Mouse (Mus musculus) embryo, embryonic 10.5 days (tissue): ENCODE measurements around the gene Anapc16.
A peak's percentile ranks its signal among the peaks of the same experiment; 100 is the strongest.
"Not testable (repeated sequence)": the region's sequence is repeated elsewhere in the genome, so short reads cannot be mapped to it uniquely, and the experiment has no call there.

Experiments used
- DNase-seq: peaks from one replicate; pipeline ENCODE4 v3.0.0-alpha.2; 2015; ENCODE audit warnings: low spot score

Anapc16 gene

DNA sequence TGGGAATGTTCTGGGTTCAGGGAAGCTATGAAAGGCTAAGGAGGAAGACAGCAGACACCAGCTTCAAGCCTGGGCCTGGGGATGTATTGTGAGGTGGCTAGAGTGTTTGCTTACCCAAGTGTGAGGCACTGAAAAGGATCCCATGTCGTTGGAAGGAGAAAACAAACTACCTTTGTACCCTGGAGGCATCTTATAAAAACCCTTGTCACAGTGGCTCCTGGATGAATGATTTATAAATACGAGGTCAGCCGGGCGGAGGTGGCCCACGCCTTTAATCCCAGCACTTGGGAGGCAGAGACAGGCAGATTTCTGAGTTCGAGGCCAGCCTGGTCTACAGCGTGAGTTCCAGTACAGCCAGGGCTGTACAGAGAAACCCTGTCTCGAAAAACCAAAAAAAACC is 1.3 kb downstream of the Anapc16 start:
- not testable (repeated sequence) for DNase-seq

DNA sequence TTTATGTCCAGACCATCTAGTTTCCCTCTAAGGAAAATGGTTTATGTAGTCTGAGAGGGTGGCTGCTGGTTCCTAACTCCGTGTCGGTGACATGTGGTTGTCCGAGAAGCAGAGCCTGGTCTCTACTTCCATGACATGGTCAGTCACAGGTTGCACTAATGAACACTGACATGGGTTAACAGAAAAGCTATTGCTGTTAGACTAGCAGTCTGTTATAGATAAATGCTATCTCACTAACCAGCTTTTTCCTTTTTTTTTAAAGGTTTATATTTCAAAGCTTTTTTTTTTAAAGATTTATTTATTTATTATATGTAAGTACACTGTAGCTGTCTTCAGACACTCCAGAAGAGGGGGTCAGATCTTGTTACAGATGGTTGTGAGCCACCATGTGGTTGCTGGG is 3.9 kb downstream of the Anapc16 start:
- no peak for DNase-seq

DNA sequence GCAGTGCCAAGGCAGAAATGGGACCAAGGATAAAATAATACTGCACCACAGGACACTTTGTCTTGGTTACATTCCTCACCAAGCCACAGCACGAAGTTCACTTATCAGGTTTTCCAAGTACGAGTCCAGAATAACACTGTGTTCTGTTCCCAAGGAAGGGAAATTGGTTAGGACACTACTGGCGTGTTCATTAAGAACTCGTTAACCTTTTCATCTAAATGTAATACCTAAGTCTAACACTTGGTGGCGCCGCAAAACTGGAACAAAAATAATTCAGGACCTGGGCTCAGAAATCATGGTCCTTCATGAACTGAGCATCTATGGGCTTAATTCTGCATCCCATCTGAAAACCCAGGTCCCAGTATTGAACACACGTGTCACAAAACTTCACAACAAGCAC is 5.3 kb downstream of the Anapc16 start:
- peak; percentile 88 for DNase-seq

DNA sequence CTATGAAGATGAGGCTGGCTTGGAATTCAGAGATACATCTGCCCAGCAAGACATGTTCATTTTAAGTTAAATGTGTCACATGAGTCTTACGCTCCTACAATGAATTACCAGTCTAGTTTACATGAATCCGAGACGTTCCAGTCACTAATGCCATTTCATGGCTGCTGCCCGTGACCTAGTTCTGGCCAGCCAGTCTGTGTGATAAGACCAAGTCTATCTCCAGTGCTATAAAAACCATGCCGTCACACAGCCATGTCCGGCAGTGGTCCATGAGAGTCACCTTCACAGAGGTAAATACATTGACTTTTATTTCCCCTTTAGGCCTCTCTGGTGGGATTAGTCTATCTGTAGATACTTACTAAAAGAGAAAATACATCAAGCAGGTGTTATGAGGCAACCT is 7.0 kb downstream of the Anapc16 start:
- DNase-seq = no peak

DNA sequence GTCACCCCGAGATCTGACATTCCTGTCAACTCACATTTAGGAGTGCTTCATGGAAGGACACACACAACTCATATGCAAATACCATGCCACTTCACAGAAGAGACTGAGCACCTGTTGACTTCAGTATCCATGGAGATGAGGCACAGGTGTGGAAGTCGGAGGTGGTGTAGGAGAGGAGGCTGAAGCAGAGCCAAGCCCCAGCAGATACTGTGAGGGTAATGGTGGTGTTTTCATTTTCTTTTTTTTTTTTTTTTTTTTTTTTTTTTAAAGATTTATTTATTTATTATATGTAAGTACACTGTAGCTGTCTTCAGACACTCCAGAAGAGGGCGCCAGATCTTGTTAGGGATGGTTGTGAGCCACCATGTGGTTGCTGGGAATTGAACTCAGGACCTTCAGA is 9.1 kb downstream of the Anapc16 start:
- DNase-seq = not testable (repeated sequence)

DNA sequence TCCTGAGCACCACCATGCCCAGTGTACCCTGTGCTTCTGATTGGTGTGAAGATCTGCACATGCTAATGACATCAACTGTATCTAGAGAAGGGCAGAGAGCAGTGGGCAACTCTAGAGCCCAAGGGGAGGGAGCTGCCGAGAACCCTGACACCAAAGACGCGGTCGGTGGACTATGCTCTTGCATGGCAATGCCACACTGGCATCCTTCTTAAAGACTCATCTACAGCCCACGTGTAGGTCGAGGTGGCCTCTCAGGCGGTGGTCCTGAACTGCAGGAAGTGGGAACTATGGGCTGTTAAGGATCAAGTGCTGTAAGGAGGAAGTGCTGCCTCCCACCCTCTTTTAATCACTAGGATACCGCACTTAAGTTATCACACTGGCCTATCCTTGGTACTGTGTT is 10.9 kb downstream of the Anapc16 start:
- no peak for DNase-seq

DNA sequence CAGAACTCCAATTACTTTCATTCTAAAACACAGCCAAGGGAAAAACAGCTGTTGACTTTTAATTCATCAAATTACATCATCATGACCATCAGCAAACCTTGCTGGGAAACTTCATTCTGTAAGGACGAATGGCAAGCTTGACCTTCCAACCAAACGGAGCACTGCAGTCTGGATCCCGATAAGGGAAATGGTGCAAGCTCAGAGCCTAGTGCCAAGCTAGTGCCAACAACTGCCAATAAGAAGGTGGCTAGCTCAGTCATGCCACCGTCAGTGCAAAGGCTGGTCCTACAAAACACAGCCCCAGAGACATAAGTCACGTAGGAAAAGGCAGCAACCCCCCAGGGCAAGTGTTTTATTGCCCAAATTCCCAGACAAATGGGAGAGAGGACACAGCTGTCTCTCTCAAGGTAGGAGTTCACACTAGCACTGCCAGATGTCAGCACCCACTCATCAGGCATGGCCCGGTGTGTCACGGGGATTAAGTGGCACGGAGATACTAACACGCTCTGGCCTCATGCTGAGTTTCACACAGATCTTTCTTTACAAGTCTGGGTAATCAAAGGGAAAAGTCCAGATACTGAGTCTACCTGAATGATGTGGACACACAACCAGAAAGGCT is 11.6 kb downstream of the Anapc16 start:
- DNase-seq = no peak

DNA sequence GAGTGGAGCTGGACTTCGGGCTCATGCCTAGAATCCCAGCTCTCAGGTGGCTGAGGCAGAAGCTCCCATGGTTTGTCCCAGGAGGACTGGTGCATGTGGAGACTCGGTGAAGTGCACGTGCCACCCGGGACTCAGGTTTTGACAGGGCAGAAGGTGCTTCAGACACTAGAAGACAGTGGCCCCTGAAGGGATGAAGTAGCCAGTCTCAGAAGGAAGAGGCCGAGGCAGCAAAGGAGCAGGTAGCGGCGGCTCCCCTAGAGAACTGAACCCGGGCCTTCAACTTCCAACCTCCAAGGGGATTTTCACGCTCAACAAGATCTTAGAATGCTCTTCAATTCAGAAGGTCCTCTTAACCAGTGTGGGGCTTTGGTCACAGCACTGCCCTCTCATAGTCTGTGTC is 12.5 kb downstream of the Anapc16 start:
- DNase-seq = no peak

DNA sequence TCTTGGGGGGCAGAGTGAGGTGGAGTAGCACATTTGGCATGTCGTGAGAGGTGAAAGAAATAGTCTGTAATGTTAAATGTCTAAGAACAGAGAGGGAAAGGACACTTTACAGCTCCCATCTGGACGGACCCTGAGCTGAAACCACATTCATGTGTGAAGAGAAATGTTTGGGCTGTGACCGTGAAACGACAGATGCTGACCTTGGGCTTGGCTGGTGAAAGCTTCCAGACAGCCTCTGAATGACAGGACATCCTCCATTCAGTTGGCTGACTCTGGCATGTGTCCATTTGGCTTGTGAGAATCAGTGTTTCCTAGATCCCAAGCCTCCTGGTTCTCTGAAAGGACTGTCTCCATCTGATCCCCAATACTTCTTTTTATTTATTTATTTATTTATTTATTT is 14.9 kb downstream of the Anapc16 start:
- no peak for DNase-seq

DNA sequence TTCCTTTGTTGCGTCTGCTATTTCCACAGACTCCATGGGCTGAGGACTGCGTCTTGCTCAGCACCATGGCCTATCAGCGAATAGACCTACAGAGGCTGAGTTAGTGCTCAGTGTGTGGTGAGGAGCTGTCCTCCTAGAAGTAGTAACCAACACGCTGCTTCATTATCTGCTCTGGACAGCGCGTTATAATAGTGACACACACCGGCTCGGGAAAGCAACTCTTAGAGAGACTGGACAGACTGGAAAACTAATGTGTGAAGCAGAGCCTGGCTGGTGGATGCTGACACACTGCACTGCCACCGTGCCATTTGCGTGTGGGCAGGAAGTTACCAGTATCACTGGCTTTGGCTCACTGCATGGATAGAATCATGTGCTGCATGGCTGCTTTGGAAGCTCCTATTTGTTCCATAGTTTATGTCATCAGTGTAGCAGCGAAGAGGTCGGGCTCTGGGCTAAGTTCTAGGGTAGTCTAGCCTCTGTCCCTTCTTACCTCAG is 20.5 kb downstream of the Anapc16 start:
- DNase-seq = no peak

DNA sequence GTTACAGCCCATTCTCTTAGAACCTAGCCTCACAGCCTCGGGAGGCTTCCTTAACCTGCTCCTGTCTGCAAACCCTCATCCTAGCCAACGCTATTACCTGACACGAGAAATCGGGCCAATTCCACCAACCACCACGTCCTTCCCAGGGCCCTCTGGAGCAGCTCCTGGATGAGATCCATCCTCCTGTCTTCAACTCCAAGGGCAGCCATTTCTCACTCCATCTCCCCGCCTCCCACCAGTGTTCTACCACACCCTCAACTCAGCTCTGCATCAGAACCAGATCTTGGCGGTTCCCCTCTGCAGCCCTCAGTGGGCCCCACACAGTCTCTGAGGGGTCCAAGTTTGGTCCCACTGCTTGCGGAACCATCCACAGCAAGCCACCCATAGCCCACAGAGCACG is 21.1 kb downstream of the Anapc16 start:
- no peak for DNase-seq

DNA sequence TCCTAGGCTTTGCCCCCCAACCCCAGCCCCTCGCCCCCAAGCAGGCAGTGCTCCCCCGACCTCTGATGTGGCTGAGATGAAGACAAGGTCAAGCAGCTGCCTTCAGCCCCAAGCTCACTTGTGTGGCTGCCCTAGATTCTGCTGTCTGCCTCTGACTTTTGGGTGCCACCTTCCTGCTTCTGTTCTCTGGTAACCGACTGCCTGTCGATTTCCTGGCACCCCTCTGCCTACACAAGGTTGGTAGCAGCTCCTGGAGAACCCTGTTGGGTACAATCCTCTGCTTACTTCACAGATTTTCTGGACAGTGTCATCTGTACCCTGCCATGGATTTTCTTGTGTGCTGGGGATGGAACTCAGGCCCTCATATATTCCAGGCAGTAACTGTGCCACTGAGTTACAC is 21.6 kb downstream of the Anapc16 start:
- no peak for DNase-seq

DNA sequence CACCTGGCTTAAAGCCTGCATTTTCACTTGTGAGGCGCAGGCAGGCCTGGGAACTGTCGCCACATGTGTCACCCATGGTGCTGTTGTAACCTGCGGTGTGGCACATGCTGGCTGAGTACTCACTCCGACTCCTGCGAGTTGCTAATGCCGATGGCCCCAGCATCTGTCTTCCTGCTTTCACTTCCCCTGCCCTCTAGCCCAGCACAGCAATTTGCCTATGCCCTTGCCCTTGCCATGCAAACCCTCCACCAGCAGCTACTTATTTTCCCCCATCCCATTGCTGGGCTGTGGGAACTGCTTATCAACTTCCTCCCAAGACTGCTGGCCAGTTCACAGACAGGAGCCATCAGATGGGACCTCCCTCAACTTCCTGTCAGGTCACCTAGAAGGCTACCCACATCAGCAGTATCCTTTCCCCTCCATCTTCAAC is 22.1 kb downstream of the Anapc16 start:
- no peak for DNase-seq

DNA sequence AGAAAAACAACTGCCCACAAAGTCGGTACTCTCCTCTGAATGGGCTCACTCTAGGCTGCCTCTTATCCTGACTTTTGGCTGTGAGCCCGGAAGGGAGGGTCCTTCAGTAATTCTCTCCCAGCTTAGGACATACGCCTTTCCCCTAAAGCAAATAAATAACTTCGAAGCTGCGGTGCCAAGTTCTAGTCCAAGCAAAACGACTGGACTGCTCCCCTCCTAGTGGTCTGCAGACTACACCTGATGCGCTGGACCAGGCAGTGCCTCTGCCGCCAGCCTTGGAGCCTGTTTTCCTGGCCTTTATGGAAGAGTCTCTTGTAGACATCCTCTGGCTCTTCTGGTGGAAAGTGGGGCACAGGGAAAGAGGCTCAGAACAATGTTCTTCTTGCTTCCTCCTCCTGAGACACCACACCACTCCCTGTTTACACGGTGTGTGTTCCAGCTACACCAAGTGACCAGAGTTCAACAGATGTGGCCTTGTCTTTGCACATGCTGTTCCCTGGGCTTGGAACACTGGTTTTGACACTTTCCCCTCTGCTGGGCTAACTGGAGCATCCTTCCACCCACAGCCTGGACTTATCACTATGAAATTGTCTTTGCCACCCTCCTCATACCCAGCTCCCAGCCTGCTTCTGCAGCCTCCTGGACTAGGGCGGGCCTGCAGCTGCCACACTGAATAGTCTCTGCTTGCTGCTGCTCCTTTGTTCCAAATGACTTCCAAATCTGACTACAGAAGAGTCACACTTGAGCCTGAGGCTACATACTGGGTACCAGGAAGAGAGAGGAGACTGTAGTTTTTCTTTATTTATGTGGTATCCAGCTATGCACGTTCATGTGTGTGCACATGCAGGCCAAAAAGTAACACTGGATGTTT is 23.8 kb downstream of the Anapc16 start:
- no peak for DNase-seq

DNA sequence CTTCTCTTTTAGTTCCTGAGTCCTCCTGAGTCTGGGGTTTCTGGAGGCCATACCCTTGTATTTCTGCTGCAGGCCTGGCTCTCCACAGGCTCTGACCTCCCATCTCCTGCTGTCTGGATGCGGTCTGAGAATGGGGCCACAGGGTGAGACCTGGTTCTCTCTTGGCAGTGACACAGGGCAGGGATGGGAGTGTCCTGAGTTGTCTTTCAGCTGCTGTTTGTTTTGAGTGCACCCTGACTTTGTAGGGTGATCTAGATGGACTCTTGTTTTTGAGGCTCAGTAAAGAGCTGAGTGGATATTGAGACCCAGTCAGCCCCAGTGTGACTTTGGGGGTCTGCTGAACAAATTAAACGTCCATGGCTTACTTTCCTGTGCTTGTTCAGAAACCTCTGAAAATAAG is 24.5 kb downstream of the Anapc16 start:
- DNase-seq = no peak

DNA sequence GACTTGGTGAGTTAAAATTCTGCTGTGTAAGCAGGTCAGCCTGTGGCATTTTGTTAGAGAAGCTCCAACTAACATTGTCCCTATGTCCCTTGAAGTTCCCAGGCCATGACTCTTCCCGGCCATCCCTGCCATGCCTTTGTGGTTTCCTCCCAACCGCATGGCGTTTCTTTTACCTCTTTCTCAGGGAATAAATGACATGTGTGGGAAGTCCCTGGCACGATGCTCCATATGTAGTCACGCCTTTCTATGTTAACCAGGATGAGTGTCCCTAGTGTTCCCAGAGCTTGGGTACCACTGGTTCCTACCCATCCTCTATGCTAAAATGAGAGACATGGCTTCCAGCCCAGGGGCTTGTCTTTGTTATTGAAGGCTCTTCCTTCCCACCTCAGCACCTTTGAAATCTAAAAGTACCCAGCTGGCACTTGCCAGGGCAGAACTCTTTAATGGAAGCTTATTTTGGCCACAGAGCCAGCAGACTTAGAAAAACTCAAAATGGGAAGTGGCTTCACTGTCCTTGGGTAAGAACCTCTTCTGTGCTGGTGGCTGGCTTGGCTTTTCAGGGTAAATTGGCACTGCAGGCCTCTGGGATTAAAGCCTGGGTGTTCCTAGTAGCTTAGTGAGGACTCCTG is 25.1 kb downstream of the Anapc16 start:
- no peak for DNase-seq

DNA sequence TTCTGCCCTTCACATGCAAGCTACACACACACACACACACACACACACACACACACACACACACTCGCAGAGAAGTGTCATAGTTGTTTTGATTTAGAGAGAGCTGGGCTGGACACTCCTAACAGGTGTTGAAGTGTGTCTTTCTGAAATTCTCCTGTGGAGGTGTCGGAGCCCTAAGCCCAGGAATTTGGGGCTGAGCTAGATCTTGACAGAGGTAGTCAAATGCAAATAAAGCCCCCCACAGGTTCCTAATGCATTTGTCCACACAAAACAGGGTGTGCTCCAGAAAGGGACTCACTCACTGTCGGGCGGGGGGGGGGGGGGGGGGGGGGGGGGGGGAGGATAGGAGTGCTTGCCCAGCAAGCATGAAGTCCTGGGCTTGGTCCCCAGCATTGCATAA is 25.8 kb downstream of the Anapc16 start:
- no peak for DNase-seq

DNA sequence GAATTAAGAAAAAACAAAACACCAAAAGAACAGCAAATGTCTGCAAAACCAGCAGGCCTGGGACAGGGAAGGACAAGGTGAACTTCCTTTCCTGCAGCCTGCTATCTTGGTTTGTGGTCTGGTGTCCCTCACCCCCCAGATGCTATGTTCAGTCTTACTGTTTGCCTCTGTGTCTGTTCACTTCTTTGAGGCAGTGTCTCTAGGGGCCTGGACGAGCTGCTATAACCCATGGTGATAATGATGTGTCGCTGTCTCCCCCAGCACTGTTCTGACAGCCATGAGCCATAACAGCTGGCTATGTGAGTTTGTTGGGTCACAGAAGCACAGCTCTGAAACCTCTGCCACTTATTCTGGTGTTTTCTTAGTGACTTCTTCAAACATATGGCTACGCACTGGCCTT is 28.1 kb downstream of the Anapc16 start:
- DNase-seq = no peak

DNA sequence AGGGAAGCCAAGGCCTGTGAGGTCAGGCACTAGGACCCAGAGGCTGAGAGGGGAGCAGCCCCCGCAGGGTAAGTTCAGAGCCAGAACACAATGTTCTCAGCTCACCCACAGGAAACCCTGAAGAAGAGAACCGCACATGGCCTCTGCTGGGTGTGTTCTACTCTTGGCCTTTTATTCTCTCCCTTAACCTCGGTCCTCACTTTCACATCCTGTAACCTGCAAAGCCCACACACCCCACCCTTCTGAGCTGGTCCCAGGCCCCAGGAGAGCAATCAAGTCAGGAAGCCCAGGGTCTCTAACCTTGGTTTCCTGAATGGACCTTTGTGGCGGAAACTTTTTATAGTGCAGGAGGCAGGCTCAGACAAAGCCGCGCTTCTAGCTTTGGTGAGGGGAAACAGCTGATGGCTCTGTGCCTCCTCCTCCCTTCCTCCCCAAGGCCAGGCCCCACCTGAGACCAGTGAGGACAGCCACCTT is 28.7 kb downstream of the Anapc16 start:
- DNase-seq = peak; percentile 73

DNA sequence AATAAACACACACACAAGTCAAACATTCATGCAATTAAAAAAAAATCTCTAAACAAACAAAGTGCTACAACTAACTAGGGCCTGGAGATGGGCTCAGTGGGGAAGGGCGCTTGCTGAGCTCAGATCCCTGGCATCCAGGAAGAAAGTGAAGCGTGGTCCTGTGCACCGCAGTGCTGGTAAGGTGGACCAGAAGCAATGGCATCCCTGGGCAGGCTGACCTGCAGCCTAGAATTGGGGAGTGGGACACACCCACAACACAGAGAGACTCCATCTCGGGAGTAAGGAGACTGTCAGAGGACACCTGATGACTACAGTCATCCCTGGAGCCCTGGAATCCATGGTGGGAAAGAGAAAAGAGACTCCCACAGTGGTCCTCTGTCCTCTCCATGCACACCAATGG is 29.5 kb downstream of the Anapc16 start:
- no peak for DNase-seq

DNA sequence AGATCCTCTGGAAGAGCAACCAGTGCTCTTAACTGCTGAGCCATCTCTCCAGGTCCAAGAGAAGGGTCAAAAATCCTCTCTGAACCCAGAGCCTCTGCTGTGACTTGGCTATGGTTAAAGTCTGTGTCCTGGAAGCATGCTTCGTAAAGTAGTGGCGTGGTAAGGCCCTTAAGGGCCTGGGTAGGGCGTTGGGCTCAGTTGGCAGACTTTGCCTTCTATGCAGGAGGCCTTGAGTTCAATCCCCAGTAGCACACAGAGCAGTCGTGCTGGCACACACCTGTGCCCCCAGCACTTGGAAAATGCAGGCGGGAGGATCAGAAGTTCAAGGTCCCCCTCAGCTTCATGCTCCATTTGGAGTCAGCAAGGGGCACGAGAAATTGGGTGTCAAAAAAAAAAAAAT is 29.9 kb downstream of the Anapc16 start:
- no peak for DNase-seq

DNA sequence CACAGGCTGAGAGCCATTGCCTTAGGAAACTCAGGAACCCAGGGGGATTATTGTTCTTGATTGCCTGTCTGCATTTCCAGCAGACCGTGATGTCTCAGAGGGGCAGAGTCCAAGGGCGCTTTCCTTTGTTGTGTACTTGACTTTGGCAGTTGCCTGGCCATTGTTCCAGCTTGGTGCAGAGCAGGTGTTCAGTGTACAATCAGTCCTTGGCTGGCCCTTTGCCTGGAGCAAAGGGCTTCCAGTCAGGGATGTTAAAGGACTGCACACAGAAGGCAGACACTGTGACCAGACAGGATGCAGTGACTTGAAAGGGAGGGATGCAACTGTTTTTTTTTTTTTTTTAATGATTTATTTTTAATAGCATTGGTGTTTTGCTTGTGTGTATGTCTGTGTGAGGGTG is 30.4 kb downstream of the Anapc16 start:
- DNase-seq = no peak

DNA sequence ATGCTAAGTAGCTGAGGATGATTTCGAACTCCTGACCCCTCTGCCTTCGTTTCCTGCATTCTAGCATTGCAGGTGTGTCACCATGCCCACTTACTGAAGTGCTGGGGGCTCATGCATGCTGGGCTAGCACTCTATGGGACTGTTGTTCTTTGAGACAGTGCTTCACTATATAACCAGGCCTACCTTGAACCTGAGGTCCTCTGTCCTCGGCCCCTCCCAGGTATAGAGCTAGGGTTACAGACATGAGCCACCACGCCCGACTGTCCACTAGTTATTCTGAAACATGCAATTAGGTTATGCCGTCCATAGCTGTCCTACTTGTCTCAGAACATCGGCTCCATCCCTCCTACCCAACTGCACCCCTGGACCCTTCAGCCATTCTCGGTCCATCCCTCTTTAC is 31.1 kb downstream of the Anapc16 start:
- no peak for DNase-seq
